Mouse (Mus musculus) urinary bladder, adult 2 months (tissue): Measurements from ENCODE around the gene Clspn. TPM values are rescaled to one million over a fixed set of nuclear protein-coding genes. Genes with fewer than 3 reads are reported as not detected.
A peak's percentile ranks its signal among the peaks of the same experiment; 100 is the strongest.
"Not testable (repeated sequence)": the region's sequence is repeated elsewhere in the genome, so short reads cannot be mapped to it uniquely, and the experiment has no call there.

Source experiments
- DNase-seq: peaks from one replicate; pipeline ENCODE4 v3.0.0; 2022; ENCODE audit warnings: low spot score
- polyA plus RNA-seq: library from polyadenylated mRNA; depleted of rRNA; stranded (reverse); fragments of >200 nt; gene quantifications from 2 replicates; pipeline ENCODE4 v1.2.3, GENCODE M21; 2012; rRNA removed

Gene Clspn
- 0.74 and 0.81 TPM in 2 replicates for polyA plus RNA-seq

GRCm38 (mm10) chr4:126556809-126557711, at the start of gene Clspn:
Clspn (plus strand) TSS chr4:126556935.
- peak; percentile 63 for DNase-seq

GRCm38 (mm10) chr4:126508110-126508899, 48.4 kb upstream of the Clspn start:
- DNase-seq, result no peak

GRCm38 (mm10) chr4:126509072-126509471, 47.7 kb upstream of the Clspn start:
- no peak for DNase-seq

- no peak for DNase-seq
These were observed 45.7 kb upstream of the Clspn start for GRCm38 (mm10) chr4:126511013-126511412.

GRCm38 (mm10) chr4:126512308-126513066, 44.2 kb upstream of the Clspn start:
- no peak for DNase-seq

- DNase-seq, result no peak
These were observed 30.6 kb upstream of the Clspn start for GRCm38 (mm10) chr4:126526164-126526563.

GRCm38 (mm10) chr4:126526828-126527227, 29.9 kb upstream of the Clspn start:
- no peak for DNase-seq

- no peak for DNase-seq
These were observed 24.4 kb upstream of the Clspn start for GRCm38 (mm10) chr4:126532292-126532691.

- DNase-seq, result peak; percentile 49
These were observed 23.7 kb upstream of the Clspn start, which contains the start of gene Ago4 for GRCm38 (mm10) chr4:126532827-126533728. Ago4 (minus strand) TSS chr4:126533472.

- no peak for DNase-seq
These were observed 23.0 kb upstream of the Clspn start for GRCm38 (mm10) chr4:126533729-126534070.

GRCm38 (mm10) chr4:126535631-126536030, 21.1 kb upstream of the Clspn start:
- DNase-seq, result not testable (repeated sequence)

GRCm38 (mm10) chr4:126536865-126537264, 19.9 kb upstream of the Clspn start:
- DNase-seq, result no peak

- DNase-seq, result no peak
These were observed 16.2 kb upstream of the Clspn start for GRCm38 (mm10) chr4:126540487-126541071.

- no peak for DNase-seq
These were observed 13.9 kb upstream of the Clspn start for GRCm38 (mm10) chr4:126542838-126543237.

GRCm38 (mm10) chr4:126545016-126545415, 11.7 kb upstream of the Clspn start:
- DNase-seq, result no peak

GRCm38 (mm10) chr4:126545703-126546102, 11.0 kb upstream of the Clspn start:
- DNase-seq, result no peak

GRCm38 (mm10) chr4:126546183-126546582, 10.6 kb upstream of the Clspn start:
- no peak for DNase-seq

- DNase-seq, result no peak
These were observed 4.6 kb upstream of the Clspn start for GRCm38 (mm10) chr4:126552136-126552535.

GRCm38 (mm10) chr4:126553105-126553504, 3.6 kb upstream of the Clspn start:
- no peak for DNase-seq

- DNase-seq, result no peak
These were observed 3.0 kb upstream of the Clspn start for GRCm38 (mm10) chr4:126553685-126554084.
